Mouse (Mus musculus) cerebellum, postnatal 4 days (tissue): ENCODE measurements around the gene Eif3a.

ENCODE experiments used
- DNase-seq, 2 experiments: peaks; one replicate each; pipeline ENCODE4 v3.0.0; 2022; ENCODE audit warnings: low spot score in 2 of 2, mixed read lengths in 1 of 2

Gene Eif3a

DNA sequence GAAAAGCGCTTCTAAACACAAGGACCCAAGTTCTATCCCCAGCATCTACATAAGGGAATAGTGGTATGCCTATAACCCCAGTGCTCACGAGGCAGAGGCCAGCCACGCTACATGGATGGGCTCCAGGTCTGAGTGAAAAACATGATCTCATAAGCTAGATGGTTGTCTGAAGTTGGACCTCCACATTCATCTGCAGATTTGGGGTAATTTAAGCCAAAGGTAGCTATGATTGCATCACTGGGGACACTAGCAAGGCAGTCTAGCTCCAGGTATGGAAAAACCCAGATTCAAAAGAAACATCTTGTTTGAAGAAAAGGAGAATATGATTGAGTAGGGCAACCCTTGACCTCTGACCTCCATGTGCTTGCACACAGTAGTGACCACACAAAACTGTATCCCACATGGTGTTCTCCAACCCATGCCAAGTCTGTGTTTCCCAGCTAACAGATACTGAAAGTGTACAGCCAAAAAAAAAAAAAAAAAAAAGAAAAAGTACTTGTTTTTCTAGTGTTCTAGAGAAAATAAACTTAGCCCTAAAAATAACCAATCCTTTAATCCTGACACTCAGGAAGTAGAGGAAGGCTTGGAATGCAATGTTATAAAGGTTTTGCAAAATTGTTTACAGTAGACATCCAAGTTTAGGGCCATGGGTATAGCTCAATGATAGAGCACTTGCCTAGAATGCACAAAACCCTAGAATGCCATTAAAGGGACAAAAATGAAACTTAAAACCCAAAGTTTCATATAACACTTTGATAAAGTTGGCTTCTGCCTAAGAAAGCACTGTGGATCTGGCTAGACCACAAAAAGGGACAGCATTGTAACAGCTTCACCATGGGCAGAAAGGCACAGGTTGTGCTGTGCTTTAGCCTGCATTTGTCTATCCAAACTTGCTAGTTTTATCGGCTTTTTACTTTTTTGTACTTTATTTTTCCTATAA is 31.3 kb downstream of the Eif3a start:
- DNase-seq: no peak

GRCm38 (mm10) chr19:60757099-60757785 is 33.2 kb downstream of the Eif3a start:
- DNase-seq: no peak

DNA sequence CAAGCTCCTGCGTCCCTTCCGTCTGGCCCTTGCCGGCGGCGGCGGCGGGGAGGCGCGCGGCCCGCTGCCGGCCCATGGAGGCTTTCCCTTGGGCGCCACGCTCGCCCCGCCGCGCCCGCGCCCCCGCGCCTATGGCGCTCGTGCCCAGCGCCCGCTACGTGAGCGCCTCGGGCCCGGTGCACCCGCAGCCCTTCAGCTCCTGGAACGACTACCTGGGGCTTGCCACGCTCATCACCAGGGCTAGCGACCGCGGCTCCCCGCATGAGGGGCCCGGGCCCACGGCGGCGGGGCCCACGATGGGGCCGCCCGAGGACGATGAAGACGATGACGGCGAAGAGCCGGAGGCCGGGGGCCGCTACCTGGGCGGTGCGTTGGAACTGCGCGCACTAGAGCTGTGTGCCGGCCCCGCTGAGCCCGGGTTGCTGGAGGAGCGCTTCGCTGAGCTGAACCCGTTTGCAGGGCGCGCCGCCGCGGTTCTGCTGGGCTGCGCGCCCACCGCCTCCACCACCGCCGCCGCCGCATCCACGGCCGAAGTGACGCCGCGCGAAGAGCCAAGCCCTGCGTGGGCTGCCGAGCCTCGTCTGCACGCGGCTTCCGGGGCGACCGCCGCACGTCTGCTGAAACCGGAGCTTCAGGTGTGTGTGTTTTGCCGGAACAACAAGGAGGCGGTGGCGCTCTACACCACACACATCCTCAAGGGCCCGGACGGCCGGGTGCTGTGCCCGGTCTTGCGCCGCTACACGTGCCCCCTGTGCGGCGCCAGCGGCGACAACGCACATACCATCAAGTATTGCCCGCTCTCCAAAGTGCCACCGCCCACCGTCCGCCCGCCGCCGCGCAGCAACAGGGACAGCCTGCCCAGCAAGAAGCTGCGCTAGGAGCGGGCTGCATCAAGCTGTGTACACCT is 34.0 kb downstream of the Eif3a start:
- peak; percentile 23 to 49 for DNase-seq

DNA sequence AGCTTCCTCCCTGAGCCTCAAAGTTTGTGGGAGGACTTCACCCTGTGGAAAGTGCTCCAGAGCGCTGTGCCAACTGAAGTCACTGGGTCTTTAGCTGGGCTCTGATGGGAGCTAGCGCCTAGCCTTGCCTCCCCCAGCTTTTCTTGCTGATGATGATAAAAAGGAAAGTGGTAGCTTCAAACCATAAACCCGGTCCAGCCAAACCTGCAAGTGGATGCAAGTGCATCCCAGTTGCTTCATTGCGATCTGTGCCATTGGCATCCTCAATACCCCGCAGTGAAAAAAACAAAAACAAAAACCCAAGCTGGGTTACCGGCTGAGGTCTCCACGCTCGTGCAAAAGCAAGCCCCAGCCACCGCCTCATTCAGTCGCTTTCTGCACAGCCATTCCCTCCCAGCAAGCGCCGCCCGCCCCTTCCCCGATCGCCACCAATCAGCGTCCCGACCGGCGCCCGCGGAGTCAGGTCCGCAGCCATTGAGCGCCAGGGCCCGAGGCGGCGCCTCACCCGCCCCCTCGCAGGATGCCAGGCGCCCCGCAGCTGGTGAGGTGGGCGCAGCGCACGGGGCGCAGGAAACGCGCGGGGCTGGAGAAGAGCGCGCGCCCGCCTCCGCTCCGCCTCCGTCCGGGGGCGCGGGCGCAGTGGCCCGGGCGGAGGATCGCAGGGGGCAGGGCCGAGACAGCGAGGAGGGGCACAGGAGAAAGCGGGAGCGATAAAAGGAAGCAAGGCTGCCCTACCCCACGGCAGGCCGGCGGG is 34.8 kb downstream of the Eif3a start, which contains the start of gene Nanos1:
Gene Nanos1, plus strand, starts transcription at position 550 of the 754 bp plus-strand sequence.
- DNase-seq: peak; percentile 79 to 90

- DNase-seq: no peak
Observed at GRCm38 (mm10) chr19:60747801-60748200, 42.7 kb downstream of the Eif3a start.

DNA sequence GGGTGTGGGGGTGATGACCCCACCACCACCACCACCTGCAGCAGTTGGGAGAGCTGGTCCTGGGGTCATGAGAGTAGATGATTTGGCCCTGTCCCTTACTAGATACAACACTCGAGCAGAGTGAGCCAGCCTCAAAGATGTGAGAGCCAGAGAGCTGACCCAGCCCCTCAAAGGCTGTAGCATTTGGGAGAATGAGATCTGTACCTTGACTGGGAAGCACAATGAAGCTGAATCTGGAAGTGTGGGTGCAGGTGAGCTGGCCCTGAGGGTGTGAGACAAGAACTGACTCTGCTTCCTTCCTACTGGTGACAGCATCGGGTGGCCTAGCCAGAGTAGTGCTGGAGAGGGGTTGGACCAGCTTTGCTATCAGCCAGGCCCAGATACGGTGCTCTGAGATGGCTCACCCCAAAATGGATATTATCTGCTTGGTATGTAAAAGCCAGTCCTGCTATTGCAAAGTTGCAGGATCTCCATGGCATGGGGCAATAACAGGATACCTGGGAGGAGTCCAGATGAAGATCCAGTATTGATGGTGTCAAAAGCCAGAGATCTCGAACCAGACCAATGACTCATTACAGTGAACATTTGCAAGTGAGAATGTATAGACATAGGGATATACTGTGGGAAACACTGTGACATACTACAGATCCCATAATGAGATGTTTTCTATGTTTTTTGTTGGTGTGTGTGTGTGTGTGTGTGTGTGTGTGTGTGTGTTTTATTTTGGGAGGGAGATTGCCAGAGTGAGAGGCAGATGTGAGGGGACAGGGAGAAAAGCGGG is 46.5 kb downstream of the Eif3a start:
- DNase-seq: no peak

GRCm38 (mm10) chr19:60740560-60740959 is 49.9 kb downstream of the Eif3a start:
- DNase-seq: no peak

DNA sequence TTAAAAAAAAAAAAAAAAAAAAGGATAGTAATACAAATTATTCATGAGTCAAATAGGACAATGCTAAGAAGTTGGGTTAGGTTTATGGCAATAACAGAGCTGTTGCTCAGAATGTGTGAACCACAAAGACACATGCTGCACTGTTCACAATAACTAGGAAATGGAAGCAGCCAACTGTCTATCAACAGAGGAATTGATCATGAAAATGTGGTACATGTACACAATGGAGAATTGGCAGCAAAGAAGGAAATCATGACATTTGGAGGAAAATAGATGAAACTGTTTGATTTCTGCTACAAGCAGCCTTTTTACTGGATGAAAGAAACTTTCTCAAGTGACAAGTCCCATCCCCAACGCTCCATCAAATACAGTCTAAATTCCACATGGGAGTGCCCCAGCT is 58.5 kb downstream of the Eif3a start:
- DNase-seq: no peak

- DNase-seq: no peak
Observed at GRCm38 (mm10) chr19:60731299-60731698, 59.2 kb downstream of the Eif3a start.

DNA sequence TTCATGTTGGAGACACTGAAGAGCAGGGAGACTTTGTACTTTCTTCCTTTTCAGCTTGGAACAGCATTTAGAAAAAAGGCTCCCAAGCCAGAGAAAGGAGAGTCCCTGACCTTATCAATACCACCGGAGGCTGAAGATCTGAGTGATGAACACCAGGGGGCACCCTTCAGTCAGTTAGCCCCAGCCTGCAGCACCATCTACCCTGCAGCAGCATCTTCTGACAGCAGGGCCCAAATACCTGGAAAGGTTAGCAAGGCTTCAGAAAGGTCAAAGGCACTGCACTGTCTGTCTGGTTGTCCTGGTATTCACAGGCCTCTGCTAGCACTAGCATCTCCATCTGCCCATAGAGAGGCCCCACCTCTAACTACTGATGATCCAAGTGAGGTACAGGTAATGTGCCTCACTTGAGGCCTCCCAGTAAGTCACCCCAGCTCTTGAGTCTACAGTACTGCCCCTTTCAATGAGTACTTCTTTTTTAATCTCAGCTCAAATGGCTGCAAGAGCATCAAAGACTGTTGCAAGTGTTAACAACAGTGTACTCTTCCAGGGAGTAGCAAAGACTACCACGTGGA is 60.1 kb downstream of the Eif3a start:
- peak in 1 of 2 experiments; percentile 15 for DNase-seq

DNA sequence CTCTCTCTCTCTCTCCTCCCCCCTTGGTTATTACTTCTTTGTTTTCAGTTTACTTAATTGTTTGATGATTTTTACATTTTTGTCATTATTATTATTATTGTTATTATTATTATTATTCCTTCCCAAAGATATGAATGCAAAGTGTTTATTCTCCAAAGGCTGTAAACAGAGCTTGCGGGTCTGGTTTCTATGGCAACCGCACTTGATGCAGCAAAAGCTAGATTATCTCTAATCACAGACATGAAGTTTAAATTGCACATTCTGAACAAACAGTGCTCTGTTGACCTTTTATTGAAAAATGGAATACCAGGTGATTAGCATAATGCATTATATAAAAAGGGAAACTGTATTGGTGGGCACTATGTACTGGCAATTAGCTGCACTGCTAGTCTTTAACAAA is 74.1 kb downstream of the Eif3a start:
- DNase-seq: no peak

DNA sequence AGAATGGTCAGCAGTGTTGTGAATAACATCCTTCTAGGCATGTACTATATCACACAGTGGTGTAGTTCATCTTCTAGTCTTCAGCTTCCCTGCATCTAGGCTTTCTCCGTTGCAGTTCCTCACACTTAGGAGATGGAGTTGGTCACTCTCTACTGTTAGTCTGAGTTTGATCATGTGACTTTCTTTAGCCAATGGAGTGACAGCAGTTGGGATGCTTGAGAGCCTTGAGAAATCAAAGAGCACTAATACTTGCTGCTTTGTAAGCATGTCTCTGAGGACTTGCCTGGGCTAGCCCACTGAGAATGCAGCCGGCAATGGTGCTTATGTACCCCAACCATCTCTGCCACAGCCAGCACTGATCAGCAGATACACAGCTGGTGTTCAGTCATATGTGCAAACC is 77.9 kb downstream of the Eif3a start:
- no peak for DNase-seq
